Mouse (Mus musculus): ENCODE measurements around the gene Gimap8. TPM values are rescaled to one million over a fixed set of nuclear protein-coding genes. Genes with fewer than 3 reads are reported as not detected.

Gimap8 gene
- polyA plus RNA-seq, 1 experiment from 2014 or later = 0.20 TPM

Other genes starting within 250 kb of the Gimap8 start
- 16.6 and 17.1 TPM in 2 replicates for gene Zfp467, start 201.4 kb upstream of the Gimap8 start, polyA plus RNA-seq (2014; fragmentation: Nextera tagmentation; extraction: Ambion mirVana)
- gene Sspo, start 199.0 kb upstream of the Gimap8 start, polyA plus RNA-seq (2014; fragmentation: Nextera tagmentation; extraction: Ambion mirVana) = 0.33 and 0.36 TPM in 2 replicates
- 18.9 and 22.3 TPM in 2 replicates for gene Atp6v0e2, start 109.6 kb upstream of the Gimap8 start, polyA plus RNA-seq (2014; fragmentation: Nextera tagmentation; extraction: Ambion mirVana)
- 10.9 and 14.3 TPM in 2 replicates for gene Lrrc61, start 92.4 kb upstream of the Gimap8 start, polyA plus RNA-seq (2014; fragmentation: Nextera tagmentation; extraction: Ambion mirVana)
- gene Rarres2, start 74.4 kb upstream of the Gimap8 start, polyA plus RNA-seq (2014; fragmentation: Nextera tagmentation; extraction: Ambion mirVana) = 3.8 and 4.3 TPM in 2 replicates
- gene Gm45021, start 57.6 kb upstream of the Gimap8 start, polyA plus RNA-seq (2014; fragmentation: Nextera tagmentation; extraction: Ambion mirVana) = not detected in 2 replicates
- 33.5 and 34.2 TPM in 2 replicates for gene Repin1, start 53.4 kb upstream of the Gimap8 start, polyA plus RNA-seq (2014; fragmentation: Nextera tagmentation; extraction: Ambion mirVana)
- gene Gm44965, start 53.3 kb upstream of the Gimap8 start, polyA plus RNA-seq (2014; fragmentation: Nextera tagmentation; extraction: Ambion mirVana) = not detected in 2 replicates
- 7.1 and 7.4 TPM in 2 replicates for gene Zfp775, start 45.2 kb upstream of the Gimap8 start, polyA plus RNA-seq (2014; fragmentation: Nextera tagmentation; extraction: Ambion mirVana)
- gene AI854703, start 20.5 kb upstream of the Gimap8 start, polyA plus RNA-seq (2014; fragmentation: Nextera tagmentation; extraction: Ambion mirVana) = 0.69 and 0.71 TPM in 2 replicates
- gene Gimap9, start 28.9 kb downstream of the Gimap8 start, polyA plus RNA-seq (2014; fragmentation: Nextera tagmentation; extraction: Ambion mirVana) = 9.0 and 10.2 TPM in 2 replicates
- 9.6 and 10.2 TPM in 2 replicates for gene Gimap4, start 37.3 kb downstream of the Gimap8 start, polyA plus RNA-seq (2014; fragmentation: Nextera tagmentation; extraction: Ambion mirVana)
- gene Gimap6, start 61.0 kb downstream of the Gimap8 start, polyA plus RNA-seq (2014; fragmentation: Nextera tagmentation; extraction: Ambion mirVana) = 13.9 and 16.9 TPM in 2 replicates
- not detected in 2 replicates for gene Gm28053, start 71.4 kb downstream of the Gimap8 start, polyA plus RNA-seq (2014; fragmentation: Nextera tagmentation; extraction: Ambion mirVana)
- not detected in 2 replicates for gene Gimap7, start 71.4 kb downstream of the Gimap8 start, polyA plus RNA-seq (2014; fragmentation: Nextera tagmentation; extraction: Ambion mirVana)
- gene Gimap1, start 91.8 kb downstream of the Gimap8 start, polyA plus RNA-seq (2014; fragmentation: Nextera tagmentation; extraction: Ambion mirVana) = 5.5 and 5.6 TPM in 2 replicates
- 0.63 and 1.2 TPM in 2 replicates for gene Gimap5, start 99.0 kb downstream of the Gimap8 start, polyA plus RNA-seq (2014; fragmentation: Nextera tagmentation; extraction: Ambion mirVana)
- not detected in 2 replicates for gene Gimap3, start 123.6 kb downstream of the Gimap8 start, polyA plus RNA-seq (2014; fragmentation: Nextera tagmentation; extraction: Ambion mirVana)
- gene Tmem176a, start 193.7 kb downstream of the Gimap8 start, polyA plus RNA-seq (2014; fragmentation: Nextera tagmentation; extraction: Ambion mirVana) = 30.4 and 32.7 TPM in 2 replicates
- gene Tmem176b, start 194.3 kb downstream of the Gimap8 start, polyA plus RNA-seq (2014; fragmentation: Nextera tagmentation; extraction: Ambion mirVana) = 87.3 and 103 TPM in 2 replicates
- gene Aoc1, start 225.7 kb downstream of the Gimap8 start, polyA plus RNA-seq (2014; fragmentation: Nextera tagmentation; extraction: Ambion mirVana) = not detected in 2 replicates